Mouse (Mus musculus) retina, postnatal 1 day (tissue): Measurements from ENCODE around the gene 2310057N15Rik.
"Not testable (repeated sequence)": the region's sequence is repeated elsewhere in the genome, so short reads cannot be mapped to it uniquely, and the experiment has no call there.

ENCODE experiments used
- DNase-seq: peaks from one replicate; pipeline ENCODE4 v3.0.0-alpha.2; 2012

2310057N15Rik gene

GRCm38 (mm10) chr16:88774106-88774505 is at the start of gene 2310057N15Rik:
2310057N15Rik (minus strand) TSS chr16:88774206.
- no peak for DNase-seq

- DNase-seq, result peak; percentile 34
These were observed 49.7 kb upstream of the 2310057N15Rik start for GRCm38 (mm10) chr16:88823736-88824135.

GRCm38 (mm10) chr16:88820066-88820465 is 46.1 kb upstream of the 2310057N15Rik start, which contains the start of gene Krtap15:
Krtap15 (plus strand) TSS chr16:88820215.
- no peak for DNase-seq

GRCm38 (mm10) chr16:88811827-88812226 is 37.8 kb upstream of the 2310057N15Rik start, which contains the start of gene Gm20741:
Gm20741 (minus strand) TSS chr16:88812220.
- DNase-seq, result no peak

GRCm38 (mm10) chr16:88786786-88787185 is 12.8 kb upstream of the 2310057N15Rik start:
- DNase-seq, result no peak

- DNase-seq, result no peak
These were observed 3.6 kb upstream of the 2310057N15Rik start, which contains the start of gene Gm5965 for GRCm38 (mm10) chr16:88777596-88777995. Gm5965 (plus strand) TSS chr16:88777896.

GRCm38 (mm10) chr16:88758547-88758946 is 15.5 kb downstream of the 2310057N15Rik start, which contains the start of gene 2310034C09Rik:
2310034C09Rik (plus strand) TSS chr16:88758847.
- DNase-seq, result not testable (repeated sequence)

- not testable (repeated sequence) for DNase-seq
These were observed 22.5 kb downstream of the 2310057N15Rik start, which contains the start of gene Krtap13 for GRCm38 (mm10) chr16:88751535-88751934. Krtap13 (minus strand) TSS chr16:88751635.

GRCm38 (mm10) chr16:88747943-88748342 is 26.1 kb downstream of the 2310057N15Rik start:
- DNase-seq, result no peak

GRCm38 (mm10) chr16:88744750-88745340 is 29.2 kb downstream of the 2310057N15Rik start:
- DNase-seq, result peak; percentile 3

- DNase-seq, result no peak
These were observed 38.6 kb downstream of the 2310057N15Rik start for GRCm38 (mm10) chr16:88735391-88735790.

GRCm38 (mm10) chr16:88728812-88729275 is 45.2 kb downstream of the 2310057N15Rik start, which contains the start of gene Krtap13-1:
Krtap13-1 (plus strand) TSS chr16:88728862.
- no peak for DNase-seq
